Comparison of ENCODE assay signal across 25 mouse cellular contexts in genomic region chr13:96073555-96073954, GRCm38 (mm10). TPM values are rescaled to one million over a fixed set of nuclear protein-coding genes. Genes with fewer than 3 reads are reported as not detected.
DNase-seq lines count a peak whose midpoint lies in the region; ATAC-seq and TF ChIP-seq lines count a peak whose summit lies in the region.
"Had no signal": no experiment of that assay in that cellular context is flagged by ENCODE, and none has a peak within 500 bp of the region (broad histone marks: within the 10 kb centered on the region; RNA-seq: fewer than 3 reads in every experiment).

No protein-coding gene starts in this region.

- H3K4me3 ChIP-seq in forebrain, embryonic 14.5 days (ENCODE audit: low read depth, low read length) = no peak overlapping the region
- no peak overlapping the region for H3K4me3 ChIP-seq in forebrain, embryonic 16.5 days (replicated peaks; ENCODE audit: low read length)
- no peak overlapping the region for H3K4me3 ChIP-seq in liver, adult 2 months (ENCODE audit: insufficient read depth, low read depth, low read length)
- H3K4me3 ChIP-seq: embryonic facial prominence, embryonic 13.5 days; forebrain, embryonic 10.5 days; heart, embryonic 13.5 days; kidney, embryonic 15.5 days; limb, embryonic 10.5 days had no signal

- no peaks in the 10 kb centered on the region for H3K79me2 ChIP-seq in liver, adult 2 months (ENCODE audit: control insufficient read depth, insufficient read depth, low read length)

- H3K4me2 ChIP-seq in forebrain, embryonic 14.5 days (ENCODE audit: low read length) = no peak overlapping the region
- H3K4me2 ChIP-seq in forebrain, embryonic 16.5 days (ENCODE audit: low read length) = no peak overlapping the region
- H3K4me2 ChIP-seq: embryonic facial prominence, embryonic 13.5 days; heart, embryonic 13.5 days; kidney, embryonic 15.5 days had no signal

- no peaks in the 10 kb centered on the region for H3K27me3 ChIP-seq in forebrain, embryonic 14.5 days (replicated peaks; ENCODE audit: control insufficient read depth, insufficient read depth, low read length)
- no peaks in the 10 kb centered on the region for H3K27me3 ChIP-seq in forebrain, embryonic 16.5 days (replicated peaks; ENCODE audit: control insufficient read depth, insufficient read depth, low read length)
- H3K27me3 ChIP-seq in liver, adult 2 months (ENCODE audit: control insufficient read depth, insufficient read depth, low read length) = no peaks in the 10 kb centered on the region
- H3K27me3 ChIP-seq: embryonic facial prominence, embryonic 13.5 days; heart, embryonic 13.5 days; kidney, embryonic 15.5 days had no signal

- TF ChIP-seq POLR2A in liver, adult 2 months (IDR thresholded peaks at IDR 0.05; ENCODE audit: extremely low read depth, insufficient read depth, low read length) = no peak

- no peak for ATAC-seq in forebrain, embryonic 14.5 days
- ATAC-seq in forebrain, embryonic 16.5 days = no peak
- ATAC-seq in erythroblast, adult 5-6 weeks (replicated peaks; ENCODE audit: low FRiP score, poor library complexity, severe bottlenecking) = no peak
- ATAC-seq in erythroid progenitor cell, adult 5-6 weeks (replicated peaks; ENCODE audit: low FRiP score, poor library complexity, severe bottlenecking) = no peak
- ATAC-seq: activated CD4-positive, CD25-positive, alpha-beta regulatory T cell, adult 4 months; intestine, embryonic 16.5 days; Patski had no signal

- H3K4me1 ChIP-seq in forebrain, embryonic 14.5 days (ENCODE audit: control insufficient read depth, insufficient read depth, low read length) = peaks cover 4% of the 10 kb centered on the region
- H3K4me1 ChIP-seq in forebrain, embryonic 16.5 days (replicated peaks; ENCODE audit: control insufficient read depth, insufficient read depth, low read length) = 0 out of 2 replicates have a peak, but pooled peaks cover 3% of the 10 kb centered on the region
- no peaks in the 10 kb centered on the region for H3K4me1 ChIP-seq in liver, adult 2 months (ENCODE audit: control insufficient read depth, insufficient read depth, low read length)
- H3K4me1 ChIP-seq: forebrain, embryonic 10.5 days; heart, embryonic 13.5 days; kidney, embryonic 15.5 days; limb, embryonic 10.5 days had no signal

- no peaks in the 10 kb centered on the region for H3K36me3 ChIP-seq in forebrain, embryonic 14.5 days (ENCODE audit: control insufficient read depth, insufficient read depth, low read length)
- H3K36me3 ChIP-seq in forebrain, embryonic 16.5 days (ENCODE audit: control insufficient read depth, insufficient read depth) = no peaks in the 10 kb centered on the region
- no peaks in the 10 kb centered on the region for H3K36me3 ChIP-seq in liver, adult 2 months (ENCODE audit: control insufficient read depth, insufficient read depth, low read length)
- H3K36me3 ChIP-seq: embryonic facial prominence, embryonic 13.5 days; forebrain, embryonic 10.5 days; heart, embryonic 13.5 days; kidney, embryonic 15.5 days; limb, embryonic 10.5 days had no signal

- TF ChIP-seq CTCF in liver, adult 2 months (IDR thresholded peaks at IDR 0.05; ENCODE audit: low read depth, low read length) = no peak

- 32% methylated on average over 8 of the region's 8 CpGs for WGBS in forebrain, embryonic 14.5 days
- WGBS in forebrain, embryonic 16.5 days = 22% methylated on average over 8 of the region's 8 CpGs
- WGBS in liver, adult 2 months = 39% methylated on average over 8 of the region's 8 CpGs

- DNase-seq in forebrain, embryonic 14.5 days (ENCODE audit: low spot score) = peak; percentile 46
- peak; percentile 21 for DNase-seq in liver, adult 2 months (ENCODE audit: extremely low read depth, low read depth, low spot score)
- no peak for DNase-seq in liver
- peak; percentile 16 for DNase-seq in right cerebral cortex, postnatal 4 days
- no peak for DNase-seq in right cerebral cortex, postnatal 36 days (ENCODE audit: low spot score in 2 of 2)
- DNase-seq: B cell, adult 2 months; cerebellum, adult 2 months; heart, postnatal 36 days; lung, postnatal 14 days; thymus, postnatal 14 days had no signal

- no peak overlapping the region for H3K9ac ChIP-seq in forebrain, embryonic 14.5 days (ENCODE audit: low read length)
- H3K9ac ChIP-seq in forebrain, embryonic 16.5 days (replicated peaks; ENCODE audit: low read depth, low read length) = no peak overlapping the region
- H3K9ac ChIP-seq in liver, adult 2 months (ENCODE audit: low read depth, low read length) = no peak overlapping the region
- H3K9ac ChIP-seq: embryonic facial prominence, embryonic 13.5 days; heart, embryonic 13.5 days; kidney, embryonic 15.5 days; liver, embryonic 14.5 days had no signal

- no peak overlapping the region for H3K27ac ChIP-seq in forebrain, embryonic 14.5 days (ENCODE audit: low read depth, low read length)
- H3K27ac ChIP-seq in forebrain, embryonic 16.5 days (ENCODE audit: low read length) = no peak overlapping the region
- no peak overlapping the region for H3K27ac ChIP-seq in liver, adult 2 months (replicated peaks; ENCODE audit: insufficient read depth, low read depth, low read length)
- H3K27ac ChIP-seq: embryonic facial prominence, embryonic 13.5 days; forebrain, embryonic 10.5 days; heart, embryonic 13.5 days; kidney, embryonic 15.5 days; limb, embryonic 10.5 days; liver, embryonic 14.5 days had no signal

- no peaks in the 10 kb centered on the region for H3K9me3 ChIP-seq in forebrain, embryonic 14.5 days (replicated peaks; ENCODE audit: control insufficient read depth, low read length)
- no peaks in the 10 kb centered on the region for H3K9me3 ChIP-seq in forebrain, embryonic 16.5 days (ENCODE audit: control insufficient read depth, low read length)
- H3K9me3 ChIP-seq: embryonic facial prominence, embryonic 13.5 days; forebrain, embryonic 10.5 days; heart, embryonic 13.5 days; kidney, embryonic 15.5 days; limb, embryonic 10.5 days had no signal

RNA-seq across cellular contexts. Expression of gene Gm20075, which starts 7.6 kb away (rescaled TPM):
- 26.9 and 39.5 TPM in 2 replicates for polyA plus RNA-seq in forebrain, embryonic 14.5 days (2014; fragmentation: Nextera tagmentation; extraction: Ambion mirVana)
- 27.9 and 34.7 TPM in 2 replicates for polyA plus RNA-seq in forebrain, embryonic 16.5 days (2015; fragmentation: Nextera tagmentation; extraction: Ambion mirVana)
- 0.94 and 1.4 TPM in 2 replicates for total RNA-seq in liver, adult 2 months (2014; rRNA removed)
- polyA plus RNA-seq in liver, adult 2 months (2012; rRNA removed) = 1.0 TPM in 1 of 2 replicates, not detected in the other
- total RNA-seq in erythroblast, adult 5-6 weeks (2015; ENCODE audit: low replicate concordance) = 5.4 and 15.6 TPM in 2 replicates
- 7.4 TPM in 1 of 2 replicates, not detected in the other for total RNA-seq in erythroblast, adult 5-6 weeks (2017; ENCODE audit: low replicate concordance)
- 1.7 TPM in 1 of 2 replicates, not detected in the other for total RNA-seq in erythroid progenitor cell, adult 5-6 weeks (2015; ENCODE audit: low replicate concordance)
- 1.1 and 6.4 TPM in 2 replicates for total RNA-seq in erythroid progenitor cell, adult 5-6 weeks (2017; ENCODE audit: low replicate concordance)

RNA-seq across cellular contexts. Expression of gene Gm17190, which starts 8.3 kb away (rescaled TPM):
- not detected in 2 replicates for polyA plus RNA-seq in forebrain, embryonic 14.5 days (2014; fragmentation: Nextera tagmentation; extraction: Ambion mirVana)
- 0.20 TPM in 1 of 2 replicates, not detected in the other for polyA plus RNA-seq in forebrain, embryonic 16.5 days (2015; fragmentation: Nextera tagmentation; extraction: Ambion mirVana)
- not detected in 2 replicates for total RNA-seq in liver, adult 2 months (2014; rRNA removed)
- not detected in 2 replicates for polyA plus RNA-seq in liver, adult 2 months (2012; rRNA removed)
- total RNA-seq in erythroblast, adult 5-6 weeks (2015; ENCODE audit: low replicate concordance) = not detected in 2 replicates
- not detected in 2 replicates for total RNA-seq in erythroblast, adult 5-6 weeks (2017; ENCODE audit: low replicate concordance)
- not detected in 2 replicates for total RNA-seq in erythroid progenitor cell, adult 5-6 weeks (2015; ENCODE audit: low replicate concordance)
- total RNA-seq in erythroid progenitor cell, adult 5-6 weeks (2017; ENCODE audit: low replicate concordance) = not detected in 2 replicates
- total RNA-seq: heart, postnatal 36 days; megakaryocyte-erythroid progenitor cell, adult 5-6 weeks had no signal
- polyA plus RNA-seq: activated CD4-positive, CD25-positive, alpha-beta regulatory T cell, adult 4 months; cerebellum, adult 2 months; embryonic facial prominence, embryonic 13.5 days; forebrain, embryonic 10.5 days; gonadal fat pad, adult 2 months; heart, embryonic 13.5 days; intestine, embryonic 16.5 days; kidney, embryonic 15.5 days; large intestine, adult 2 months; limb, embryonic 10.5 days; liver, embryonic 14.5 days had no signal

RNA-seq across cellular contexts. Expression of gene Sv2c, which starts 58.8 kb away (rescaled TPM):
- 1.8 and 3.9 TPM in 2 replicates for polyA plus RNA-seq in forebrain, embryonic 14.5 days (2014; fragmentation: Nextera tagmentation; extraction: Ambion mirVana)
- 2.8 and 4.8 TPM in 2 replicates for polyA plus RNA-seq in forebrain, embryonic 16.5 days (2015; fragmentation: Nextera tagmentation; extraction: Ambion mirVana)
- total RNA-seq in liver, adult 2 months (2014; rRNA removed) = under 0.01 and 0.09 TPM in 2 replicates
- polyA plus RNA-seq in liver, adult 2 months (2012; rRNA removed) = 0.02 and 0.13 TPM in 2 replicates
- total RNA-seq in erythroblast, adult 5-6 weeks (2015; ENCODE audit: low replicate concordance) = 0.21 TPM in 1 of 2 replicates, not detected in the other
- total RNA-seq in erythroblast, adult 5-6 weeks (2017; ENCODE audit: low replicate concordance) = 0.09 and 0.14 TPM in 2 replicates
- total RNA-seq in erythroid progenitor cell, adult 5-6 weeks (2015; ENCODE audit: low replicate concordance) = not detected in 2 replicates
- not detected in 2 replicates for total RNA-seq in erythroid progenitor cell, adult 5-6 weeks (2017; ENCODE audit: low replicate concordance)
- total RNA-seq: megakaryocyte-erythroid progenitor cell, adult 5-6 weeks had no signal
- polyA plus RNA-seq: Patski had no signal

Comparison
In these comparisons a context has a peak if more than half of its experiments do, and no peak if none do; other contexts are left out.
1. DNase-seq: peak in forebrain, embryonic 14.5 days (single experiment), liver, adult 2 months (single experiment) and right cerebral cortex, postnatal 4 days (single experiment); none in liver (single experiment) and right cerebral cortex, postnatal 36 days (0 of 2).